Mouse (Mus musculus): ENCODE data around the gene Bnipl.

Gene Bnipl

DNA sequence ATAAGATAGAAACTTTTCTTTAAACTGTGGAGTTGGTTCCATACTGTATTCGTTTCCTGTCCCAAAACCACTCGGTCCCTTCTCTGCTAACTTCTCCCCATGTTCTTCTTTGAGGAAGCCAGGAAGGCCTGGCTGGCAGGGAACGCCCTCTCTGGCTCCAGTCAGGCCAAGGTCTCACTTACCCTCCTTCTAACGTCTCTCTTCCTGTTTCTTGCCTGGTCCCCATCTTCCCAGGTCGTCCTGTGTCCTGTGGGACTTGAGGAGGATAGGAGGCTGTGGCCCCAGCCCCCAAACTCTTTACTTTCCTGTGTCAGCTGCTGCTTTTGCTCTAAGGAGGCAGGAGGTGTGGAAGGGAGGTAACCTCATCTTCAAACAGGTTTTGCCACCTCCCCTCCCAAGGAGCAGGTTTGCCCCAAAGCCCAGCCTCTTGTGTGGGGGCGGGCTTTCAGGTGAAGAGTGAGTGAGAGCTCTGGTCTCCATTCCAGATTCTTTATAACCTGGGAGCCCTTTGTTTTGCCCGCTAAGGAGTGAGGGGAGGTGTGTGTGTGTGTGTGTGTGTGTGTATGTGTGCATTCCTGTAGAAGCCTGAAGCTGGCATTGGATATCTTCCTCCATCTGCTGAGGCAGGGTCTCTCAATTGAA lies at the start of gene Bnipl:
TSS of gene Bnipl (minus strand) at position 411 of the 642 bp plus-strand sequence.
- no peak for DNase-seq (ENCODE audit: low read depth)

DNA sequence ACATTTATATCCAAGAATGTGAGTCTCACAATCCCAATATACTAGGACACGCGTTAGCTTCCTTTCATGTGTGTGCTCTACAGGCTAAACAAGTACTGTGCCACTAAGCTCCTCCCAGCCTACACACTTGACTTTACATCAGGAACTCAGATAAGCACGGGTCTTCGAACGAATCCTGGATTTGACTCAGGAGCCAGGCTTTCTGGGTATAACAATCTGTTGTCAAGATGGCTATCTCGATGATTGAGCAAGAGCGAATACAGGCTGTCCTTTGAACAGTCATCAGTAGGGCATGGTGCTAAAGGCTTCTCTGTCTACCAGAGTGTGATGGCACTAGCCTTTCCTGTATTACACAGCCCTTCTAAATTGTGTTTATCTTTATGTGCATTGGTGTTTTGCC lies 47.0 kb upstream of the Bnipl start:
- no peak for DNase-seq (ENCODE audit: low read depth)

DNA sequence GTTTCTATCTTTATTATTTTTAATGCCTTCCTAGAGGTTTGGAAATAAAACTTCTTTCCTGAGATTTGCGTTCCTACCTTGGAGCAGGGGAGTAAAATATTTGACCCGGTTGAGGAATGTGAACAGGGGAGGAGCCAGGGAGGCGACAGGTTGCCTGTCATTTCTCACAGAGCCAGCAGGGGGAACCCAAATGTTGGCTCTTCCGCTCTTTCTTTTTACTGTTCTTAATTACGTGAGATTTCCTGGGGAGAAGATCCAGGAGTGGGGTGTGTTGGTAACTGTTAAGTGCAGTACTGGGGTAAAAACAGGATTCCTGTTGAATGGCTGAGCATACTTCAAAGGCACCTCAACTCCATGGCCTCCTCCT lies 45.1 kb upstream of the Bnipl start:
- no peak for DNase-seq (ENCODE audit: low read depth)

DNA sequence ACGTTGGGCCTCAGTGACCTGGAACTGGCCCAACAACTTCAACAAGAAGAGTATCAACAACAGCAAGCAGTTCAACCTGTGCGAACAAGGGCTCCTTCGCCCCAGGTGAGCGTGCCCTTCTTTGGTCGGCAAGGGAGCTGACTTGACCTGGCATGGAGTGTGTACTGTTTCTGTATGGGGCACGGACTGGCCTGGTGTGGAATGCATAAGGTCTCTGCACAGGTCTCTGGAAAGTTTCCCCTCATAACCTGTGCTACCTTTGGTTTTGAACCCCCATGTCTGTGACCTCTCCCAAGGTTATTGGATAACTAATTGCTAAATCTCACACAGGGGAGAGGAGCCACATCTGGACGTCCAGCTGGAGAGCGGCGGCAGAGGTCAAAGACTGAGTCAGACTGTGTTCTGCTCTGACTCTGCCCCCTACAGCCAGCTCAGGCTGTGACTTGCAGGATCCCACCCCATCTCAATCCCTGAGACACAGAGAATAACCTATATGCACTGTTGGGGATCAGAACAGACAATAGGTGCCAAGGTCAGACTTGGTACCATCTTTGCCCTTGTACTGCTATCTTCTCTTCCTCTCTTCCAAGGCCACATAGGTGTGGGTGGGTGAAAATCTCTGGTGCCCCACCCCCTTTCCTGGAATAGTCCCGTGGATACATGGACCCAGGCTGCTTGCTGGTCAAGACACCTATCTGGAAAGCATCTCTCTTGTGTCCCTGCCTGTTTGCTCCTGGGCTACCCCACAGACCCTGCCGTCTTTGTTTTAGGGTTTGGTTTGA lies 44.5 kb upstream of the Bnipl start:
- no peak for DNase-seq (ENCODE audit: low read depth)

DNA sequence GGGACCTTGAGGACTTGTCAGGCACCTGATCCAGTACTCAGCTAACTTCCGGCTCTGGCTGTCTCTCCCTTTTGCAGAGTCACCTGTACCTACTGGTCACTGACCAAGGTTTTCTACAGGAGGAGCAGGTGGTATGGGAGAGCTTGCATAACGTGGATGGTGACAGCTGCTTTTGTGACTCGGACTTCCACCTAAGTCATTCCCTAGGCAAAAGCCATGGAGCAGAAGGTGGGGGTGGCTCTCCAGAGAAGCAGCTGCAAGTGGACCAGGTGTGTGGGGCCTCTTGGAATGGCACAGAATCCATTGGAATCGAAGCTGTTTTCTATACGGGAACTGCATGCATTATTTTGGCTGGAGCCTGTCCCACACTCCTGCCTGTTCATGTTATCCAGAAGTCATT lies 43.7 kb upstream of the Bnipl start:
- no peak for DNase-seq (ENCODE audit: low read depth)

DNA sequence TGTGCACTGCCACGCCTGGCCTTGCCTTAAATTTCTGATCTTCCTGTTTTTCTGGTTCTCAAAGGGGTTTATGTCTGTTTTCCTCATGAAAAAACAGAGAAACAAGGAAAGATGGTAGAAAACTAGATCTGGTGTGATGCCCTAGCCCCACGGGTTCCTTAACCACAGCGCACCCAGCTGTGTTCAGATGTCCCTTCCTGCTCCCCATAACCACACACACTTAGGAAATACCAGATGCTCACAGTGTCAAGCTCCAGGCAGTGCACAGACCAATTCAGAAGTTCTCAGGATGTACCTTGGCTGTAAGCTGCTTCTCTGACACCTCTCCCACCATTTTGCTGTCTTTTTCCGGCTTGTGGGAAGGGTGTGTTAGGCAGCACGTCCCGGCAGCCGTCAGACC lies 43.3 kb upstream of the Bnipl start:
- no peak for DNase-seq (ENCODE audit: low read depth)

DNA sequence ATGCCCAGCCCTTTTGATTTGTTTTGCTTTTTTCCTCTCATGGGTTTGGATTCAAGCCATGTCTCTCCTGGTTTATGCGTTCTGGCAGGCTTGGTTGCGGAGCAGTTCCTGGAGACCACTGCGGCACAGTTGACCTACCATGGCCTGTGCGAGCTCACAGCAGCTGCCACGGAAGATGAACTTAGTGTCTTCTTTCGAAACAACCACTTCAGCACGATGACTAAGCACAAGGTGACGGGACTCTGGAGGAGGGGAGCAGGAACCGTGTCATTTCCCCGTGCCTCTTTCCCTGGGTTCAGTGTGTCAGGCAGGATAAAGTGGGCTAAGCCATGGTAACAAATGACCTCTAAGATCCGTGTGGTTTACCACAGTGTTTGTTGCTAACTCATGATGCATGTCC lies 42.5 kb upstream of the Bnipl start:
- no peak for DNase-seq (ENCODE audit: low read depth)

DNA sequence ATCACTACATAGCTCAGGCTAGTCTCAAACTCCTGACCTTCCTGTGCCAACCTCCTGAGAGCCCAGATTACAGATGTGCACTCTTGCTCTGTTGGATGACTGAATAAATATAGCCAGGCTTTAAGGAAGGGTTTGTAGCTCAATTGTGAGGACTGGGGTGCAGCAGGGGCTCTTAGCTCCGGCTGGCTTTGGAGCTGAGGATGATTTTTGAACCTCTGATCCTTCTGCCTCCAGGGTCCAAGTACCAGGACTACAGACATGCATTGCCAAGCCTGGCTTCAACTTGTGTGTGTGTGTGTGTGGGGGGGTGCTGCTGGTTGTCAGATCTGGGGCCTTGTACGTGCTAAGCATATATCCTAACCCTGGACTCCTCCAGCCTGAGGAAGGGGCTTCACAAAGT lies 41.9 kb upstream of the Bnipl start:
- DNase-seq (ENCODE audit: low read depth) = no peak

DNA sequence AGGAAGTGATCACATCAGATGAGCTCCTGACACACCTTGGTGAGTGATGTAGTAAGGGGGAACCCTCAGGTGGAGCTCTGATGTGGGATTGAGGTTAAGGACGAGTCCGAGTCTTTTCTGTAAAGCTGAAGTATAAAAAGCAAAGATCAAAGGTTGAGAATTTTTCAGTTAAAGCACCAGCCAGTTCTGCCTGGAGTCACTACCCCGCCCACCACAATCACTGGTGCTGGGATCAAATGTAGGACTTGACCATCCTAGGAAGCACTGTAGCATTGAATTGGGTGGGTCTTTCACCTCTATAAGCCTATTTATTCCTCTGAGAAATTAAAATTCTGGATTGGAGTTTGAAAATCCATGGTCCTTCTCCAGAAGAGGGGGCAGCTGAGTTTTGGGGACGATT lies 40.0 kb upstream of the Bnipl start:
- DNase-seq (ENCODE audit: low read depth) = no peak

DNA sequence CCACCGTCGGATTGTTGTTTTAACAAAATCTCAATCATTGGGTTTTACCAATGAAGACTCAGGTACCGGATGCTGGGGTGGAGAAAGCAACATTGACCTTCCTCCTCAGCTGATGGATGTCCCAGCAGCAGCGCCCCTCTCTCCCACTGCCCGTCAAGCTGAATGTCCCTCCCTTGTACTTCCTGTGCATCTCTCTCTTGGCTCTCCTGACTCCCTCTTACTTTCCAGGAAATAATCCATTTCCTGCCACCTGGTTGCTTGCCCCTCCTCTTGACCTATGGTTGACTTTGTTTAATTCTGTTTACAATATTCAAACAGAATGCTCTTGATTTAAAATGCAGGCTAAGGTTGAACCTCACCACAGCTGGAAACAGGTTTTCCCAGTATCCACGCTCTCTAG lies 39.2 kb upstream of the Bnipl start:
- DNase-seq (ENCODE audit: low read depth) = no peak

DNA sequence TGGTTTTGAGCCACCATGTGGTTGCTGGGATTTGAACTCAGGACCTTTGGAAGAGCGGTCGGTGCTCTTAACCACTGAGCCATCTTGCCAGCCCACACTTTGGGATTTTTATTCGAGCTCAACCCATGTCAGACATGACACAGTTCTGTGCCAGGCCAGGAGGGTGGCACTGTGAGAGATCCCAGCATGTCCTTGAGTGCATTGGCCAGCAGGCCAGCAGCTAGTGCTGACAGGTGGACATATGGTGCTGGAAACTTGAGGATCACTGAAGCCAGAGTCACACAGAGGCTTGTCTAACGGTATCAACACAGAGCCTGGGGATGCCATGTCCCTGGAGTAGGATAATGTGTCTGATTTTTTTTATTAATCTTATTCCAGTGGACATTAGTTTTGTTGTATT lies 38.4 kb upstream of the Bnipl start:
- no peak for DNase-seq (ENCODE audit: low read depth)

DNA sequence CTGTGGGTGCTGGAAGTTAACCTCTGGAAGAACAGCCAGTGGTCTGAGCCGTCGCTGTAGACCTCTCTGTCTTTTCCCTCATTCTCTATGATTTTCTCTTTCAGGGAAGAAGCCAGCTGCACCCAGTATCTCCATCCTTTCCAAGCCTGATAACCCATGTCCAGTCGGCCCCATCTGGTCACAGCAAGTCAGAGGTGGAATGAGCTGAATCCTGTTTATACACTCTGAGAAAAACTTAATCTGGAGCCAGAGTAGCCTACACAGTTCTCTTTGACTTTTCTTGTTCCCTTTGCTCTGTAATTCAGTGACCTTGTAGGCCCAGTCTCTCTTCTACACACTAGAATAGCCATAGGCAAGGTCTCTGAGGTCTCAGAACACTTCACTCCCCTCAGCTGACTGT lies 36.5 kb upstream of the Bnipl start:
- DNase-seq (ENCODE audit: low read depth) = no peak

DNA sequence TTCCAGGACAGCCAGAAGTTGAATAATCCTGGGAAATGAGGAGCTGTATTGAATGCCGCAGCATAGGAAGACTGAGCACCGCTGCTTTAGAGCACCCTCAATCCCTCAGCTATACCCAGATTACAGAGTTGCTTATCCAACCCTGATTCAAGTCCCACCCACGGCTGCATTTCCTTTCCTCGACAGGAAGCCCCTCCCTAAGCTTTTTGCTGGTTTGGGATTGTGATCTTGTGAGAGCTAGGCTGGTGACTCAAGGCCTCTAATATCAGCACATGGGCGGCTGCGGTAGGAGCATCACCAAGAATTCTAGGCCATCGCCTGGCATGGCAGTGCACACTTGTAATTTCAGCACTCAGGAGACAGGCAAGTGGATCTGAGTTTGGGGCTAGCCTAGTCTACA lies 35.5 kb upstream of the Bnipl start:
- DNase-seq (ENCODE audit: low read depth) = no peak

DNA sequence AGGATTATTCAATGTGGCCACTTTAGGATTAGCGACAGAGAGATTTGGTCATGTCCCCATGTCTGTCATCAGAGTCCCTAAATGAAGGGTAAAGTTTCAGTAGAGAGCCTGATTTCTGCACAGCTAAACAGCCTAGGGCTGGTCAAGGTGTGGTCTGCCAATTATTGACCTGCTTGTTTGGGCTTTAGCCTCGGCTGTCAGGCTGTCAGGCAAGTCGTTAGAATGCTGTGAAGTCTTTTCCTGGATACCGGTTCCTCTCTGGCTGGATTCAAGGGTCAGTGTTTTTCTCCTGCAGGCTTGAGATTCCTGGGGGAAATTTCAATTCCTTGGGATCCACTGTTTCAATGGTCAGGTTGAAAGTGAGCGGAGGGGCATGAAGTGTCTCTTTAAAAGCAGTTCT lies 35.0 kb upstream of the Bnipl start:
- no peak for DNase-seq (ENCODE audit: low read depth)

DNA sequence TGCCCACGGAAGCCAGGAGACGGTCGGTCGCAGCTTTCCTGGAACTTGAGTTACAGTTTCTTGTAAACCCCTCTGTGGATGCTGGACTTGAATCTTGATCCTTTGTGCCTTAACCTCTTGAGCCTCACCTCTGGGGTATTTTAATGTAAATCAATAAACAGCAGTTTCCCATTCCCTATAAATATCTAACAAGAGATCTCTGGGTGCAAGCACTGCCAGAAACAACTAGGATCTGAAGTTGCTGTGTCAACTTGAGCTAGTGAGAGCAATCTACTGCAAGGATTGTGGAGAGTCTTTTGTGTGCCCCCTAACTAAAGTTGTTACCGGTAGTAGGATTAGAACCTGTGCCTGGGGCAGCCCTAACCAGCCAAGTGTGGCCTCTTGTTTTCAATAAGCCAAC lies 34.4 kb upstream of the Bnipl start:
- no peak for DNase-seq (ENCODE audit: low read depth)

DNA sequence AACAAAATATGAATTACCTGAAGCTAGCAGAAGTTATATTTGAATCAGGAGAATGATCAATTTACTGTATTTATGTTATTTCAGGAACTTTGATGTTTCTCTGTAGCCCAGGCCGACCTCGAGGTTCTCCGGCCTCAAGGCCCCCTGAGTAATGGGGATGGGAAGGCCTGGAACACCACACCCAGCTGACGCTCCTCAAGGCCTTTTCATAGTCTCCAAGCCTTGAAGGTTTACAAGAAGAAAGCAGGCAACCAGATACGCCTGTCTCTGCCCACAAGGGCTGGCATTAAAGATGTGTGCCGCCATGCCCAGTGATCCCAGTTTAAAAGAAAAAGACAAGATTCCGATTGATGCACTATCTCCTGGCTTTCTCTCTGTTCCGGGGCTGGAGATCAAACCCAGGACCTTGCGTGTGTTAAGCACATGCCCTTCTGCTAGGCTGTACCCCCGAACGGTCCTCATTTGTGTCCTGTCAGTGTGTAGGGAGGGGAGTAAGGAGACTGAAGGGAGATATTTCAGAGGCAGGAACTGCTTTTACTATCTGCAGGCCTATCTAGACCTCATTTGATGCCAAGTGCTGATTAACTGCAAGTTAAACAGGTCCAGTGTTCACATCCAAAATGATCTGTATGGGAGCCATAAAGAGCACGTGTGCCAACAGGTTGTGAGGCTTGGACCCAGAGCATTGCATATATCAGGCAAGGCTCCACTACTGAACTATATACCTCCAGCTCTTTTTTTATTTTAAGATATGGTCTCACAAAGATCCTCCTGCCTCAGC lies 33.7 kb upstream of the Bnipl start:
- no peak for DNase-seq (ENCODE audit: low read depth)

DNA sequence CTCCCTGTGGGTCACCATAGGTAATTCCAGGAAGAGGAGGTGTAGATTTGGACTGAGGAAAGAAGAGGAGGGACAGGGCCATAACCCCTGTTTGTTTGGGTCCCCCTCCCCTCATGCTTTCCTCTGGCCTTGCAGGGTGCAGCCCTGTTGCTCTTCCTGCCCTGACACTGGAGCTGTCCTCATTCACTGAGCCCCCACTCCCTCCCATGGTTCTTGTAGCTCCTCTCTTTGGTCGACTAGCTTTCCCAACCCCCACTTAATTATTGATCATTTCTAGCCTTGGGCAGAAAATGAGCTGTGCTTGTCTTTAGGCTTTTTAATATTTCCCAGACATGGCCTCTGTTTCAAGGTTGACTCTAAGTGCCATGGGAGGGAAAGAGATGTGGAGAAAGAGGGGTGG lies 33.1 kb upstream of the Bnipl start:
- no peak for DNase-seq (ENCODE audit: low read depth)

DNA sequence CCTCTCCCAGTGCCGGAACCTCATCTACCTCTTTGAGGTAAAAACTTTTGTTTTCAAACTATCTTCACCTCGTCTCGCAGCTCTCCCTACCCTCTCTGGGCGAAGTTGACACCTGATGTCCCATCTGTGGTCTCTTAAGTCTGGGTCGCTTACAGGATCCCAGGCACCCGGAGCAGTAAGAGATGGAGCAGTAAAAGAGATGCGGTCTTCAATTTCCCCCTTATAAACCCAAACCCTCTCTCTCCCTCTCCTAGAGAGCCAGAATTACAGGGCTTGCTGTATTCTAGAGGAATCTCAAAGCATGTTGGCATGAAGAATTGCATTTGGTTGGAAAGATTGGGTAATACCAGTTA lies 32.6 kb upstream of the Bnipl start:
- no peak for DNase-seq (ENCODE audit: low read depth)

DNA sequence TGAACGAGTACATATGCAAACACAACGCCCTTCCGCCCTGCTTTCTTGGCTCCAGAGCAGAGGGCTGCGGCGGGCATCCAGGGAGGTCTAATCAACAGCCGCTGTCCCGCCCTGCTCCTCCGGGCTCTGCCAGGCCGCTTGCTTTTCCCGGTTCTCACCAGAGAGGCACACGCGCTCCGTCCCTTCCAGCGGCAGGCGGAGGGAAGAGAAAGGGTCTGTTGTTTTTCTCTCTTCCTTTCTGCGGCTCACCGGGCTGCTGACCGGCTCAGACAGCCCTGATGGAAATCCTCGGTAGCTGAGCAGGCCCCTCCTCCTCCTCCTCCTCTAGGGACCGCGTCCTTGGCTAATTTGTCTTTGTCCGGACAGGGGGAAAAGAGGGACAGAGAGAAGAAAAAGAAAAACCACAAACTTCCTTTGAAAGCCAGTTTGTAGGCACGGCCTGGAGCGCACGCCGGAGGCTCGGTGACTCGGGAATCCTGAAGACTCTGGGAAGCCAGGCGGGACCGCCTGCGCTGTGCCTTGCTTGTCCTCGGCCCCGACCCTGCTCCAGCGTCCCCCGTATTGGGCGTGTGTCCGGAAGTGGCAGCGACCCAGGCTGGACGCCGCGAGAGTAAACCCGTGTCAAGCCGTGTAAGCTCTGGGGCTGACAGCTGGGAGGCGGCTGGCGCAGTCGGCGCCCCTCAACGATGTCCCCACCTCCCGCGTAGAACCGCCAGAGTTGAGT lies 32.0 kb upstream of the Bnipl start:
- DNase-seq (ENCODE audit: low read depth) = peak; percentile 66

DNA sequence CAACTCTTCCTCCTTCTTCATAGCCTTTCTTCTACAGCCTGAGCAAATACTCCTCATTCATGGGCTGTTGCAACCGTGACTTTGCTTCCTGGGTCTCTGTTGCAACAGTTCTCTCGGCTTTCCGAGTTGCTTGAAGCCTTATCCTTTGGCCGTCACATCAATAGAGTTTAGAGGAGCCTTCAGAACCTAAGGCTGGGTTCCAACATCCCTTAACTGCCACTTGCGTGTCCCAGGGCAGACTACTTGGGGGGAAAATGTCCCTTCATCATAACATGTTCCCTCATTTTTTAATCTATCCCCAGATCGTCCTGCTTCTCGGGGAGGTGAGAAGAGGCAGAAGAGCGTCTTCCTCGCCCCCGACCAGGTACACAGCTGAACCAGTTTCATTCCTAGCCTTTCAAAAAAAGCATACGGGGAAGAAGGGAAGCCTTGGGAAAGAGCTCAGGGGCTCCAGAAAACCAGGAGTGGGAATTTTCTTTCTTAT lies 31.4 kb upstream of the Bnipl start:
- no peak for DNase-seq (ENCODE audit: low read depth)

DNA sequence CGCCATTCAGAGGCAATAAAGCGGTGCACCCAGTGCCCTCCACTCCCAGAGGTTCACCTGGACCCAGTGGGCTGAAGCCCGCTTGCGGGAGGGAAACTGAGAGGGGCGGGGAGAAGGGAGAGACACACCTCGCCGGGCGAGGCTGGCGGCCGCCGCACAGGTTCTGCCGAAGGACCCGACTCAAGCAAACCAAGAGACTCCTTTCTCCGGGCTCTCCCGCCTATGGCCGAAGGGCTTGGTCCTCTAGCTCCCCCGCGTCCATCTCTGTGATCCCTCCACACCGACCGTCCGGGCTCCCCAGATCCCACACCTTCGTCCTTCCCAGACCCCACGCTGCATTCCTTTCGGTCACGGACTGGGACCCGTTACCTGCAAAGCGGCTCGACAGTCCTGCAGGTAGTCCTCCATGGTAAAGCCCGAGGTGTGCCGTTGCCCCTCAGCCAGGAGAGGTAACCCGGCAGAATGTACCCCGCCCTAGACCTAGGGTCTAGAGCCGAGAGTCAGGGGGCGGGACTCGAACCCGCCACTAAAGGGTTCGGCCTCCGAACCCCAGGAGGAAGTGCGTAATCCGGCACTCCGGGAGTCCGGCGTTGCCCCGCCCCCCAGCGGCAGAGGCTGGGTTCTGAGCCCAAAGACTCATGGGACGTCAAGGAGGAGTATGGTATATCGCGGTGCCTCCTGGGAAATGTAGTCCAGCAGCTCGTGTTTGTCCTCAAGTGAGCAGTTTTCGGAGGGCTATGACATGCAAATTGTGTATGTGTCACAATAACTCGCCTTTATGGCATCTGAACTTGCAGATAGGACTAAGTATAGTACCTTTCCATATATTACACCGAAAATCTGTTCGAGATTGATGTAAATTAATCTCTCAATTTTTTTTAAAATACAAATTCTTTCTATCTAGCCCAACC lies 30.5 kb upstream of the Bnipl start, which contains the start of the genes Mindy1 and Prune1:
TSS of gene Mindy1 (plus strand) at position 130 of the 911 bp plus-strand sequence.
TSS of gene Prune1 (minus strand) at position 861 of the 911 bp plus-strand sequence.
- DNase-seq (ENCODE audit: low read depth) = peak; percentile 99
